Mouse (Mus musculus): ENCODE measurements at regions not wholly inside any gene's neighbourhood (a gene's known extent, or its start where the extent isn't known, plus 50 kb on each side); places are given as distances from the start of the nearest gene placed in this dataset.

- DNase-seq (ENCODE audit: extremely low spot score, low spot score) = no peak
Measured at GRCm38 (mm10) chr13:107094976-107095716, 73.2 kb upstream of the Kif2a start.

GRCm38 (mm10) chr13:107094487-107094886 lies 72.6 kb upstream of the Kif2a start:
- no peak for DNase-seq (ENCODE audit: extremely low spot score, low spot score)

DNA sequence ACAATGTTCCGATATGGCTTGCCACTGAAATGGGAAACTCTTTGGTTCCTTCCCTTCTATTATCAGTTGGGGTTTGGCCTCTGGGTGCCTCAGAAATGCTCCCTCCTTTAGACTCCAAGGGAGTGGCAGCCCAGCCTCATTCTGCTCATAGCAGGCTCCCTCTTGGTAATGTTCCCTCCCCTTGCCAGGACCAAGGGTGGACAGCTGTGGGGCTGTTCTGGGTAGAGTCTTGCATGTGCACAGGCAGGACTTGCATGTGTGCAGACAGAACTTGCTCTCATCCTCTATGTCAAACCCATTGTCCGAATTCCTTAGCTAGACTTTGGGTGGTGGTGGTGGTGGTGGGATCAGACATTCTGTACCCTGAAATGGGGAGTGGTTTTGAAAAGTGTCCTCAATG lies 71.8 kb upstream of the Kif2a start:
- no peak for DNase-seq (ENCODE audit: extremely low spot score, low spot score)

- no peak for DNase-seq (ENCODE audit: extremely low spot score, low spot score)
Measured at GRCm38 (mm10) chr13:107088198-107088597, 66.3 kb upstream of the Kif2a start.

GRCm38 (mm10) chr13:107087355-107087754 lies 65.4 kb upstream of the Kif2a start:
- no peak for DNase-seq (ENCODE audit: extremely low spot score, low spot score)

DNA sequence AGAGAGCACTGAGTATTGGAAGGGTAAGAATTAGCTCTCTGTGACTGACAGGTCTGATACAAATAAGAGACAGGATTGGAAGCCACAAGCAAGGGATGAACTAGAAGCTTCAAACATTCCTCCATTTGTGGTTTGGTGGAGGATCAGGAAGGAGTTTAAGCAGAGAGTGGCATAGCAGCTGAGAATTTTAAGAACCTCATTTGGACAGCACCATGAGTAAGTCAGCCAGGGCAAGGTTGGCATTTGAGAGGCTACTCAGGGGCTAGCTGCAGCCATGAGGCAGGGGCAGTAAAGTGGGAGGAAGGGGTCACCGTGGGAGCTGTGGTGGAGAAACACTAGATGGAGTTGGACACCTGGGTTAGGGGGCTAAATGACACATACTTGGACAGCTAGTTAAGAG lies 56.2 kb upstream of the Kif2a start:
- DNase-seq (ENCODE audit: extremely low spot score, low spot score) = no peak

DNA sequence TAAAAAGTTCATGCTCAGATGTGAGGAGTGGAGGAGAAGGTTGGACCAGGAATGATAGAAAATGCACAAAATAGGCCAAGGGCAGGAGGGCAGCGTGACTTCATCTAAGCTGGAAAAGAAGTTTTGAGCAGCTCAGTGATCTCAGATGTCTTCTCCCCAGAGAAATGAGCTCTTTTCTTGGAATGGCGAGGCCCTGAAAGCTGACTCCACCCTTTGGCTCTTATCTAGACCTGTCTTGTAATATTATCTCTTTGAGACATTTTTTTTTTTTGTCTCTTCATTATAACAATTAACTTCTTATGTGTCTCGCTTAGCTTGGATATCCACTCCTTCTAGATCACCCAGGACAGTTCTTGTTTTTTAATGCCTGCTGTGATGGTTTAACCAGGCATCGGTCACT lies 53.0 kb upstream of the Kif2a start:
- no peak for DNase-seq (ENCODE audit: extremely low spot score, low spot score)

DNA sequence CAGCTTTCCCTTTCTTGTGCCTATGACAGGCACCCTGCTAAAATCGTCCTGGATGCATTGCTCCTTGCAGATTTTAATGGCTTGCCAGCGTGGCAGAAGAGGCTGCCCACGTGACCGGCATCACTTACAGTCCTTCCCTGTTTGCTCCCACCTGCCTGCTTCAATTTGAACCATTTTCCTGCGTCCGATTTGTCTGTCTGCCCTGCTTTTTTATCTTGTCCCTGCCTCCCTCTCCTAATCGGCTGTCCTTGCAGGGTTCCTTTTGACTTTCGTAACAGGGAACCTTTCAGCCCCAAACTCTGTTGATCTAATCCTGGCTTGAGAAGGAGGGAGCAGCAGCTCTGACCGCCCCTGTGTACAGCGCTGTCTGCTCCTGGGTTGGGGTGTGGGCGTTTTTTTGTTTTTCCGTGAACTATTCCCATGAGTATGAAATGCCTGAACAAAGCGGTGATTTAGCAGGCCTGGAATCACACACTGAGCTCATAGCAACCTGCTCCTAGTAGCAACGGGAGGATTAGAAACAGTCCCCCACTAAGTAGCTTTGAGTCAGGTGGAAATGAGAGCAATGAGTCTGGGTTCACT lies 51.2 kb upstream of the Kif2a start:
- peak; percentile 58 for DNase-seq (ENCODE audit: extremely low spot score, low spot score)

- DNase-seq (ENCODE audit: extremely low spot score, low spot score) = no peak
Measured at GRCm38 (mm10) chr13:107072345-107073038, 50.6 kb upstream of the Kif2a start.

Measured in neural tube, embryonic 10.5 days (tissue).